Mouse (Mus musculus): ENCODE data around the gene Arntl.
A peak's percentile ranks its signal among the peaks of the same experiment; 100 is the strongest.

Gene Arntl

GRCm38 (mm10) chr7:113206644-113207470 lies at the start of gene Arntl:
Arntl (plus strand) TSS chr7:113207465.
- DNase-seq (ENCODE audit: low read depth): peak; percentile 100

DNA sequence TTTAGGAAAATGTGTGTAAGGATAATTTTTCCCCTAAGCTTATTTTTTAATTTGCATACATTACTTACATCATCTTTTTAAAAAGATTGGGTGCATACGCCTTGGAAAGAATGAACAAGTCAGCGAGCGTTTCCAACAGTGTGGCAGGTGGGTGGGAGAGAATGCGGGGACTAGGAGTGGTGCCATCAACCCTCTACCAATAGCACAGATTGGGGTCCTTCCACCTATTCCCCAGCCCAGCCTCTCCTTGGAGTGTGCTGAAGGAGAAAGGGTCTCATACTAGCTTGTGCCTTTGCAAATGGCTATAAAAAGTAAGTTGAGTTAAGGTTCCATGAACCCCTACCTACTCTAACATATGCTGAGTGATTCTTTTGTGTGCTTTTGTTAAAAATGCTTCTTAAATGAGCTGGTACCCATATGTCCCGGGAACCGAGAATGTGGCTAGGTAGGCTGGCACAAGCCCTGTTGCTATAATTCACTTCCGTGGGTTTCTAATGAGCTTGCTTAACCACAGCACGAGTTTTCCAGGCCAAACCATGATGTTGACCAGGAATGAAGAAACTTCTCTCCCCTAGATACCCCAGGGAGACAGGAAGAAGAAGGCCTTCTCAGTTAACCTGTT lies 46.1 kb upstream of the Arntl start:
- DNase-seq (ENCODE audit: low read depth): no peak

DNA sequence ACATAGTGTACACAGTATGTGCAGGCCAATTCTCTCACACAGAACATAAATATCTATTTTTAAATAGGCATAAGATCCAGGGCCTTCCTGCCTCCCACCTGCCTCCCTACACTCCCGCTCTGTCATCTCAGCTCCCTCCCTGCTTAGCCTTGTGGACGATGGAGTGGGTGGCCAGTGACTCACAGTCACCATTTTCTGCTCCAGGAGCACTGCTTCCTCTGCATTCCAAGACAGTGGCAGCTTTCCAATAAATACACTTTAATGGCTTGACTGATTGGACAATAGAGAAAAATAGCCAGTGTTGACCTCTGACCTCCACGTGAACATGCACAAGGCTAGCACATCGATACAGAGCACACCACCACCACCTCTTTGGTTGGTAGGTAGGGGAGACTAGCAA lies 42.5 kb upstream of the Arntl start:
- DNase-seq (ENCODE audit: low read depth): no peak

DNA sequence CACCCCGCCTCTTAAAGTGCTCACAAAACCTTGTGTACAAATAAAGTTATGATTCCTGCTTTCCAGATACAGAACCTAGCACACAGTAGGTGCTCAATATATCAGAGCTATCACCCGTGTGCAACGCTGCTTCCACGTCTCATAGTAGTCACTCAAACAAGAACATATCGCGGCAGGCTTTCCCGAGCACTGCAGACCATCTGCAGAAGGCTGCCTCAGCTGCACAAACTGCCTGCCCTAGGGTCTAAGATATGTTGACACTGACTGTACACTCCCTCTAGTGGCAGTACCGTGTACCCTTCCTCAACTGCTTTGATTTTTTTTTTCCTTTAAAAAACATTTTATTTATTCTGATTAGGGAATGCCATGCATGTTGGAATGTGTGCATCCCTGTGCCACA lies 40.2 kb upstream of the Arntl start:
- DNase-seq (ENCODE audit: low read depth): no peak

DNA sequence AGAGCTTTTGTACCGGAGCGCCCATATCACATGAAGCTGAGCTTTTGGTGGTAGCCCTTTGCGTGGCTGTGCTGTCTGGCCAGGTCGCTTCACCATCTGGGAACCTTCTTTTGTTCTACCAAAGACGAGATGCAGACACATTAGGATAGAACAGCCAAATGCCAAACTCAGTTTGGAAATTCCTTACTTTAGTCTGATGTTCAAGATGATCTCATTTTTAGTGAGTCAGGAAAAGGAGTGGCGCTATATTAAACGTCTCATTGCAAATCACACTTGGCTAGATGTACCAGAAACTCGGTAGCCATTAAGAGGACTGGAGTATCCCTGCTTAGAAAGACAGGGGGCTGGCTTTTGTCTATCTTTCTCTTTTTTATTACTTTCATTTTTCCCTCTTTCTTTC lies 38.7 kb upstream of the Arntl start:
- no peak for DNase-seq (ENCODE audit: low read depth)

DNA sequence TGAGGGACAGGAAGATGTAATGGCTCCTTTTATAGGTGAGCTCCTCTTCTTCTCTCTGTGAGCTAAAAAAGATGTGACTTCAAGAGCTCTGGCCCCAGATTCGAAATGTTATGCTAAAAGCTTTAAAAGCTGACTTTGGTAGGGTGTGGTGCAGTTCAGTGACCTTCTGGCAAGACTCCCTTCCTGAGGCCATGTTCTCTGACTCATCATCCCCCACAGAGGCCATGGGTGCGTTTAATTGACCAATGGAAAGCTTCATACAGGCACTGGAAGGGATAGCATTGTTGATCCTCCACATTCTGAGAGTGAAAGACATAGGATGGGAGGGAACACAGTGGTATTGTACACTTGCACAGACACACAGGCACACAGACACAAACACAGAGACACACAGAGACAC lies 34.8 kb upstream of the Arntl start:
- DNase-seq (ENCODE audit: low read depth): no peak

GRCm38 (mm10) chr7:113175481-113175880 lies 31.8 kb upstream of the Arntl start:
- no peak for DNase-seq (ENCODE audit: low read depth)

DNA sequence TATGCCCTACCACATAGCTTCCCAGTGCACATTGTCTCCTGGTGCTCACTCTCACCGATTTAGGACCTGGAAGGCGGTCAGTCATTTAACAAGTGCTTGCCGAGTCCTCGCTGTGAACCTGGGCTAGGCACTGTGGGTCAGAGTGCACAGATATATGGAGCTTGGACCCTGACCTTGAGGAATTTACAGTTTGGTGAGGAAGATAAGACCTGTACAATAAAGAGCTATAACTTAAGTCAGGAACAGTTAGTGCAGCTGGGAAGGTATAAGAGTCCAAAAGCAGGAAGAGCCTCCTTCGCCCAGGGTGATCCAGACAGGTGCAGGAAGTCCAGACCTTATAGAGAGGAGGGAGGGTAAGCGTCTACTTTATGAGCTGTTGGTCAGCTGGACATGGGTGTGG lies 29.2 kb upstream of the Arntl start:
- DNase-seq (ENCODE audit: low read depth): no peak

DNA sequence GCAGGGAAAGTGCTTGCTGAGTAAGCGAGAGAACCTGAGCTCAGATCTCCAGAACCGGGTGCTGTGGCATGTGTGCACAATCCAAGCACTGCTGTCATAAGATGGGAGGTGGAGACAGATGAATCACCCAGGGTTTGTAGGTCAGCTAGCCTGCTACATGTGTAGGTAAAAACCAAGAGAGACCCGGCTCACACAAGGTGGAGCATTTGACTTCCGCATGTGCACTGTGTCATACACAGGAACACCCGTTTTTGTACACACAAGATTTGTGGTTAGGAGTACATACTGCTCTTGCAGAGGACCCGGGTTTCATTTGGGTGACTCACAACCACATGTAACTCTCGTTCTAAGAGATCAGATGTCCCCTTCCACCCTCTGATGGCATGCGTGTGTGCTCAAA lies 23.5 kb upstream of the Arntl start:
- DNase-seq (ENCODE audit: low read depth): no peak

GRCm38 (mm10) chr7:113185056-113185455 lies 22.2 kb upstream of the Arntl start:
- no peak for DNase-seq (ENCODE audit: low read depth)

GRCm38 (mm10) chr7:113186041-113186800 lies 21.0 kb upstream of the Arntl start:
- DNase-seq (ENCODE audit: low read depth): peak; percentile 69

GRCm38 (mm10) chr7:113188091-113188490 lies 19.2 kb upstream of the Arntl start:
- DNase-seq (ENCODE audit: low read depth): no peak

DNA sequence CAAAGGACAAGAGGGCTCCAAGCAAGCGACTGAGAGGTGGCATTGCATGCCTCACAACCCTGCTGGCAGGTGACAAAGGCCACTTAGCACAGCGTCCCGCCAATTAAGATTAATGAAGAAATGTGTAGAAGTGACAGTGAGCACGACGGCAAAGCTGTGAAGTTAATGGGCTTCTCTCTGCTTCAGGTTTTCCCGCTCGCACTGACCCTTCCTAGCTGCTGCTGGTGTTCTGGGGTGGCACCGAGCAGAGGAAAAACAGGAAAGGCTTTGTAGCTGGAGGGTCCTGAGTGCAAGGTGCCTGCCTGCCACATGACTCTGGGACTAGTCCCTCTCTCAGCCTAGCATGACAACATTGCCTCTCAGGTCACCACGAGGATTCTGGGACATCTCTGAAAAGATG lies 18.7 kb upstream of the Arntl start:
- DNase-seq (ENCODE audit: low read depth): no peak

DNA sequence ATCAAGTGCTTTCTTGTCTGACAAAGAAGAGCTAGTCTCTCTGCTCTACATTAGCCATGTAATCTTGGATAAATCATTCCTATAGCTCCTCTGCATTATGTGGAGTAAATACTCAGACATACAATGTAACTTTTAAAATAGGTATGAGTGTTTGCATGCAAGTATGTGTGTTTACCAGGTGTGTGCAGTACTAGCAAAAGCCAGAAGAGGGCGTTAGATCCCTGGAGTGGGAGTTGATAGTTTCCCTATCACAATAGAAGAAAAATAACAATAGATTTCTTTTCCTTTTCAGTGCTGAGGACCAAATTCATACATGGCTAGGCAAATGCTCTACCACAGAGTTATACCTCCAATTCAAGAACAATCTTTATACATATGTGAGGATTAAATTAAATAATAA lies 15.5 kb upstream of the Arntl start:
- DNase-seq (ENCODE audit: low read depth): no peak

DNA sequence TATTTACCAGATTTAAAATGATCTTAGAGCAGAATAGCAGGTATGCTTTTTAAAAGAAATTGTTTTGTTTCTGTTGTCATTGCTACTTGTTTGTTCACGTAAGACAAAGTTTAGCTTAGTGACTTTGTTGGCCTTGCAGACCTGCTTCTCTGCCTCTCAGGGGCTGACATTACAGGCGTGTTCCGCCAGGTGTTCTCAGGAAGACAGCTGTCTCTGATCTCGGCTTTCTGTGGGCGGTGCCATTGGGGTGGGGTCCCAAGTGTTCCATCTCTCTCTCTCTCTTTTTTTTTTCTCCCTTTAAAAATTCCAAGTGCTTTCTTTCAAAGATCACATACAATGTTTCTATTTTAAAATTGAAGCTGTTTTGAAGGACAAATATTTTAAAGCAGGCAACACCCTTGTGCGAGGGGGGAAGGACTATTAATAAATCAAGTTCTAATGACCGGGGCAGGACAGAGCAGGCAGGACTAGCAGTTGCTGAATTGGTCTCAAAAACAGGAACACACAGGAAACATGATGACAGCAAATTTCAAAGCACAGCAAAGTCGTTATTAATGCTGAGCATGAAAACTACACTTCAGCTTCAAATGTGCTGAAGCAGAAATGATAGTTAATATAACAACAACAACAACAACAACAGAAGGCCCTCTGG lies 14.4 kb upstream of the Arntl start:
- DNase-seq (ENCODE audit: low read depth): no peak

GRCm38 (mm10) chr7:113193872-113194271 lies 13.4 kb upstream of the Arntl start:
- DNase-seq (ENCODE audit: low read depth): no peak

- DNase-seq (ENCODE audit: low read depth): no peak
Observed at GRCm38 (mm10) chr7:113195271-113195670, 12.0 kb upstream of the Arntl start.

- no peak for DNase-seq (ENCODE audit: low read depth)
Observed at GRCm38 (mm10) chr7:113196171-113196570, 11.1 kb upstream of the Arntl start.

DNA sequence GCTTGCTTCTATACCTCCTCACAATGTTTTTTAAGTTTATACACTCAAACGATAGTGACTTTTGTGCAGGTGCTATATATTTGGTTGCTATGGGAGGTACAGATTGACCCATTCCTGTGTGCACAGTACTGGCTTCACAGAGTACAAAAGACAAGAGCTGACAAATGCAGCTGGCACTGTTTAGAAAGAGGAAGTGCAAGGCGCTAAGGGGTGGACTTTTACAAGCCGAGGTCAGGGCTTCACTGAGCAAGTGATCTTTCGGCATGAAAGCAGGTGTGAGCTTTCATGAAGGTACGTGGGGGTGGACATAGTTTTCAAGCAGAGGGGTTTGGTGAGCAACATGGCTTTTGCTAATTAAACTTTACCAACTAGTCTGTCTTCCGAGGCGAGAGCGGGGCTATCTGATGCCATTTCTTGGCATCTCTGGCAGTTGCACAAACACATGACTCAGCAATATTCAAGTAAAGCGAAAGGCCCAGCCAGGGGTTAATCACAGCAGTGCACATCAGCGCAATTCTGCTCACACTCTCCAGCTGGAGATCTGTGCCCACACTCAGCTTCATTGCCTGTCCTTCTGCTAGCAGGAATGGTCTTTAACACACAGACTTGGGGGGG lies 10.0 kb upstream of the Arntl start:
- no peak for DNase-seq (ENCODE audit: low read depth)

- no peak for DNase-seq (ENCODE audit: low read depth)
Observed at GRCm38 (mm10) chr7:113201584-113201983, 5.7 kb upstream of the Arntl start.

- DNase-seq (ENCODE audit: low read depth): no peak
Observed at GRCm38 (mm10) chr7:113207471-113208387, 464 bp downstream of the Arntl start.
